Mouse (Mus musculus) monocyte, adult 2 months (primary cell): ENCODE measurements around the gene Tmem256.
A peak's percentile ranks its signal among the peaks of the same experiment; 100 is the strongest.

Source experiments
- DNase-seq, 2 experiments: peaks; one replicate each; pipeline ENCODE4 v3.0.0; 2022; ENCODE audit warnings: low spot score in 2 of 2, low read depth in 1 of 2

Tmem256 gene

DNA sequence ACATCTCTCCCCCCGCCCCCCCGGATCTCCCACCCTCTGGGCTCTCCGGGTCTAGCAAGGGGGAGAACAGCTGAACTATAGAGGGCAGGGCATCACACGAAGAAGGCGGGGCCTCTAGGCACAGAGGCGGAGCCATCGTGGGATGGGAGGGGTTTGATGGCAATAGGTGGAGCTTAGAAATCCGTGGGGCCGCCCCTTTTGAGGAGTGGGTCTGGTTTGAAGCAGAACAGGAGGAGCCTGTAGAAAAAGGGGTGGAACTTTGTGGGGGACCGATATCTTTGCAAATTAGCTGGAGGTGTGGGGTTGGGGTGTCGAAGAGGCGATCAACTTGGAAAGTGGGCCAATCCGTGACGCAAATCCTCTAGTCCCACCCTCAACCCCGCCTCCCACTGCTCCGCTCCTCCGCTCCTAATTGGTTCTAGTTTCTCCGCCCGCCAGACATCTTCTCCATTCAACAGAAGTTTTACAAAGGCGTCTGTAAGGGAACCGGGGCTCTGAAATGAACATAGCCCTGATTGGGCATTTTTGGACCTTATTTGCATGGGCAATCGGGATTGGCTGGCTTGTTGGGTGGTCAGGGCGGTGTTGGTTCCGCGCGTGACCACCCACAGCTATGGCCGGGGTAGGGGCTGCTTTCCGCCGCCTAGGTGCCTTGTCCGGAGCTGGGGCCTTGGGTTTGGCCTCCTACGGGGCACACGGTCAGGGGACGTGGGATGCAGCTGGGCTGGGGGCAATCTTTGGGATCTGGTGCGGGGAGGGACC lies at the start of gene Tmem256:
Gene Tmem256, plus strand, starts transcription at position 563 of the 762 bp plus-strand sequence.
- DNase-seq, result peak; percentile 90 to 91

DNA sequence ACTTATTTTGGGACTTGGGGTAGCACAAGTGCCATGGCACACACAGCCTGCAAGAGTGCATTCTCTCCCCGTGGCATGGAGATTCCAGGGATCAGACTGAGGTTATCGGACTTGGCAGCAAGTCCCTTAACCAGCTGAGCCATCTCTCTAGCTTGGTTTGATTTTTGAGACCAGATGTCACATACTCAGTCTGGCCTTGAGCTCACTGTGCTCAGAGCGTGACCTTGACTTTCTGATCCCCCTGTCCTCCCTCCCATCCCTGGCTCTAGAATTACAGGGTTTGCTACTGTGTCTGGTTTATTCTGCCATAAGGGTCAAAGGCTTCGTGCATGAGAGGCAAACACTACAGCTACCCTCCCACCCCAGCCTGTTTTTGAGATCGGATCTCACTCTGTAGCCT lies 48.9 kb upstream of the Tmem256 start:
- DNase-seq, result no peak

DNA sequence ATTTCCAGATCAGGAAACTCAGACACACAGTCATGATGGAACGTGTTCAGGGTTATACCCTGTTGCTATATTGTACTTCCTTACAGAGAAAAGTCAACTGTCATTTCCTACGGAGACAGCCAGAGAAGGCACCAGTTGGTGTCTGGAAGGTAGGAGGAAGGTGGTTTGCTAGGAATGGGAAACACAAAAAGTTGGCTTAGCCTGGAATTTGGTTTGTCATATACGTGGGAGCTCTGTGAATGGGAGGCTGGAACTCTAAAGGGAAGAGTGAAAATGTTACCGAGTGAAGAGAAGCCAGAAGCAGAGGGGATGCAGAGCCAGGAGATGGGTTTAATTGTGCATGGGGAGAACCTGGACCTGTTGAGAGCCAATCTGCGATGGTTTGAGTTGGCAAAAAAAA lies 46.9 kb upstream of the Tmem256 start:
- no peak for DNase-seq

DNA sequence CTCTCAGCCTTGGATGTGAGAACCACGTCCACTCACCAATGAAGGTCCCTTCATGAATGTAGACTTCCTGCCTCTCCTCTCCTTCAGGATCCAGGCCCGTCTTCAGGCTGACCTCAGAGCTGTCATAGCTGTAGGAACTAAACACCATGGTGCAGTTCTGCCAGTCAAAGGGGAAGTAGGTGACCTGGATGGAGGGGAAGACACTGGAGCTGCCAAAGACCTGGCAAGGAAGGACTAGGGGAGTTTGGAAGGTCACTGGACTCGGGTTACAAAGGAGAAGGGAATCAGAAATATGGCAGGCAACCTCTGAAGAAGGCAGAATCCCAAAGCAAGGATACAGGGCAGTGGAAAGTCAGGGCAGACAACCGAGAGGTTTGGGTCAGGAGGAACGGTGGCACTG lies 44.9 kb upstream of the Tmem256 start:
- no peak for DNase-seq

DNA sequence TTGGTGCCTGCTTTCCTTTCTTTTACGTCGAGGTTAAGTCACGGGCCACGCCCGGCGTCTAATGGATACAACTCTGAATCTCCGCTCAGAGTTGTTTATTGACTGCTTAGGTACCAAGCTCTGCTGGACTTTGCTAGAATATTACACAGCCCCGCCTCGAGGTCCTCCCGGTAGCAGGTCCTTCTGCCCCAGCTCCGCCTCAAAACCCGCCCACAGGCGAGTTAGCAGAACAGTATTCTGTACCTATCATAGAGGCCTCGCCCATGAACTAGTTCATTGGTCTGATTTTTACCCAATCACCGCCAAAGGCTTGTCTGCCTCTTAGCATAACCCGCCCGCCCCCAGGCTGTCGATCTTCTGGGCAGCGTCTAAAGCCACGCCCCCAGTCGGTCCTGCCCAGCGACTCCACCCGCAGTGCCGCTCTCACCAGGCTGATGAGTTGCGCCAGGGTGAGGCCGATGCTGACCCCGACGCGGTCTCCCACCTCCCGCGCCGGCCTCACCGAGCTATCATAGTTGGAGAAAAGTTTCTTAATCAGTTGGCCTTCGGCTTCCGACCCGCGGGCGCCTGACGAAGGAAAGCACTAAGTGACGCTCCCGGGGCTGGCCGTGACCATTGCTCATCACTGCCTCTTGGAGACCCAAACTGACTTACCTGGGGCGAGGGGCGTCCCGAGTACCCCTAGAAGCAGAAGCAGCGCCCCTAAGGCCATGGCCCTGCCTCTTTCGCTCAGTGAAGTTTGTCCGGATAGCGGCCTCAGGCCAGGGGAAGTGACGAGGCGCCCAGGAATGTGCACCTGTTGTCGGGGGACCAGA lies 42.9 kb upstream of the Tmem256 start, which contains the start of gene Chrnb1:
Gene Chrnb1, minus strand, starts transcription at position 776 of the 815 bp plus-strand sequence.
- peak; percentile 85 to 87 for DNase-seq

DNA sequence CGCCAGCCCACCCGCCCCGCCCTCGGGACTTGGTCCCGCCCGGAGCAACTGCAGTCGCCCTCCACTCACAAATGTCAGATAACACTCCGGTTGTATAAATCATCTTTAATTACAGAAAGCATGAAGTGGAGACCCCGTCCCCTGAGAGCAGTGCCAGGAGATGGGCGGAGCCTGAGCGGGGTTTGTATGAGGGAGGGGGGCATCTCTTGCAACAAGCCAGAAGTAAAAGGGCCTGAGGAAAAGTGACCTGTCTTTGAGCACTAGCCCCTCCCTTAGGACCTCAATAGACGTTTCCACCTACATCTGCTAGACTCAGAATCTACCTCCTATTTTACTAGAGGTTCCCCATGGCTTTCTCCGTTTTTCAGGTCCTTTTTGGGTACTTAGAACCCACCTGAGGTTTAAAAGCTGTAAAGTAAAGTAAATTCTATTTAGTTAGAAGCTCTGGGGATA lies 42.3 kb upstream of the Tmem256 start:
- DNase-seq, result no peak

DNA sequence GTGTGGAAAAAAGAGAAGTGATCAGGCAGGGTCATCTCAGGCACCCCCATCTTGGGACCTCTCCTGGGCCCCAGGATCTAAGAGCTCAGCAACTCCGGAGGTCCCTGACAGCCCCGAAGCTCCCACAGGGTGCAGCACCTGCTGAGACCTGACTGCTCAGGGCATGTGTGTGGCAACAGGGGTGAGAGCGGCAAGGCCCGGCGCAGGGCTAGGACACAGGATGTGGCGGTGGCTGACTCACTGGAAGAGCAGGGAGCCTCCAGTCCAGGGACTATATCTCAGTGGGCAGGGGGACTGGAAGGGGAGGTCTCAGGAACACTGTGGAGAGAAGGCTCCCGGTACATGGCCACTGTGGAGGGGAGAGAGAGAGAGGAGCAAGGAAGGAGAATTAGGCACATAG lies 40.4 kb upstream of the Tmem256 start:
- no peak for DNase-seq

DNA sequence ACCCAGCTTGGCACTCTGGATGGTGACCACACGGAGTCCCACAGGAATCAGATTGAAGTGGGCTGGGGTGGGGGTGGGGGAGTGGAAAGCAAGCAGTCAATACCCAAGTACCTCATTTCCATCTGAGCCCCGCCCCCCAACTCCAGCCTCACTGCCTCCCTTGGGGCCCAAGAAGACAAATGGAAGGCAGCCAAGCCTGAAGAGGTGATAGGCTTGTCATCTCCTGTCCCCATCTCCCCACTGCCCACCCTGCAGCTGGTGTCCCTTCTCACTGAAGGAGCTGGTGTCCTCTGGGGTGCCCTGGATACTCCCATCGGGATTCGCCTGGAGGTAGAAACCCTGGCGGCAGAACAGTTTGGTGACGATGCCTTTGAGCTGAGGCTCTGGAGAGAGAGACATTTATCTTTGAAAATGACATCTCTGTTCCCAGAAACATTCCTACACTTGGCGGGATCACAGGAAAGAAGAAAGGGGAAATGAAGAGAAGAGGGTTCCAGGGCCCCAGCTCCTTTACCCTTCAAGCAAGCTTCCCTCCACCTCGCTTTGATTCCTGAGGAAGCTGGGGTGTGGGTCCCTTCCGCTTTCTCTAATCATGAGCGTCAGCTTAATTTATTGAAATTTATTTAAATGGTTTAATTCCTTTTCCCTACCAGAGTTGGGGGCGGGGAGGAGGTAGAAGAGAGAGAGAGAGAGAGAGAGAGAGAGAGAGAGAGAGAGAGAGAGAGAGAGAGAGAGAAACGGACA lies 38.7 kb upstream of the Tmem256 start:
- no peak for DNase-seq

DNA sequence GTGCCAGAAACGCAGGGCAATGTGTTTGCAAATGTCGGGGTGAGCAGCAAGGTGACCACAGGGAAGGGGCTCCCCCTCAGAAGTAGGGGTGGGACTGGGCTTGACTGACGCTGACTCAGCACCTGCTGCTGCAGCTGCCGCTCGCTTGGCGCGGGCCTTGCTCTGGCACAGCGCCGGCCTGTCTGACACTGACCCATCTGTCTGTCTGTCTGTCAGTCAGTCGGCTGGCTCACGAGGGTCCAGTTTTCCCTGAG lies 38.2 kb upstream of the Tmem256 start:
- DNase-seq, result no peak

DNA sequence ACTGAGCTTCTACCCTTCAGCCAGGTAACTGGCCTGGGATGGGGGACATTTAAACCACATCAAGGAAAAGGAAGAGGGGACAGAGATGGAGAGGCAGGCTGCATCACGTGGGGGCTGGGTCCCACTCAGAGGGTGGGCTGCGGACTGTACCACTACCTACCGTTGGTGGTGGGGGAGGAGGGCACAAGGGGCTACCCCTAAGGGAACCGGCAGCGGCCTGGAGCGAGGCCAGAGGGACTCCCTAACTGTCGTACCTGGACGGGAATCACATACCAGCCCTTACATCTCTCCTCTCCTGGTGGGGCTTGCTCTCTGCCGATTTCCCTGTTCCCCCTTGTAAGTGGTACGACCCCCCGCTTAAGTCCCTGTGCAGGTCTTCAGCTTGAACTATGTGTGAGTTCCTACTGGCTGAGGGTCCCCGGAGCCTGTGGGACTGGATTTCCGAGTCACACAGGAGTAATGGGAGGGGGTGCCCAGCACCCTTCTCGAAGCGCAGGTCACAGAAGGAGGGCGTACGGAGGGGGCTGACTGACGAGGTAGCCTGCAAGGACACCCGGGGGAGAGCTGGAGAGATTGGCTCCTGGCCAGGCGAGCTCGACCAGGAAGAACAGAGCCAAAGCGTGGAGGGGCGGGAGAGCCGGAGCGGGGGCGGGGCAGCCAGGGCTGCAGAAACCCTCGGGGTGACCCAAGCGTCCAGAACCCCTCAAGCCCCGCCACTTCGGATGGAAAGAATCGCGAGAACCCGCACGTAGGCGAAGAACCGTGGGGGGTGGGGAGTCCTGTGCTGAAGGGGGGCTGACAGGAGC lies 37.7 kb upstream of the Tmem256 start:
- no peak for DNase-seq

DNA sequence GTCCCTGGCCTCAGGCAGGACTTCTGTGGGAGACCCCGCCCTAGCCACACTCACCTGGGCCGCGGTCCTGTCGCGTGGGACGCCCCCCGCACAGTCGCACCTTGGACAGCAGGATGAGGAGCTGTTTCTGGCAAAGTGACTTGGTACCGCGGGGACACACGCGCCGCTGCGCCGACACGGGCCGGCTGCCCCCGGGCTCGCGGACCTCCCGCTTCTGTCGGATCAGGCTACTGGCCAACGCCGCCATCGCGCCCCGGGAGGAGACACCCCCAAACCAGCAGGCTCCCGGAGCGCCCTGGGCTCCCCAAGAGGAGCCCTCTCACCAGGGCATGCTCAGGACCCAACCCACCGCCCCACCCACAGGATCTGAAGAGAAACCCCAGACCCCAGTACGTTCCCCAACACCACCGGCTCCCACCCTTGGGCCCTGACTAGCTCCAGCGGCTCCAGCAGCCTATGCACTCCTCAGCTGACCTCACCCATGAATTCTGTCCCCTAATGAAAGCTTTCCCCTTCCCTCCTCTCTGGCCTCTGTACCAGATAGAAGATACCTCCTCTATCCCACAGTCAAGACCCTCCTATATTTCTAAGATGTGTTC lies 36.8 kb upstream of the Tmem256 start, which contains the start of gene Fgf11:
Gene Fgf11, minus strand, starts transcription at position 479 of the 599 bp plus-strand sequence.
- DNase-seq, result no peak

DNA sequence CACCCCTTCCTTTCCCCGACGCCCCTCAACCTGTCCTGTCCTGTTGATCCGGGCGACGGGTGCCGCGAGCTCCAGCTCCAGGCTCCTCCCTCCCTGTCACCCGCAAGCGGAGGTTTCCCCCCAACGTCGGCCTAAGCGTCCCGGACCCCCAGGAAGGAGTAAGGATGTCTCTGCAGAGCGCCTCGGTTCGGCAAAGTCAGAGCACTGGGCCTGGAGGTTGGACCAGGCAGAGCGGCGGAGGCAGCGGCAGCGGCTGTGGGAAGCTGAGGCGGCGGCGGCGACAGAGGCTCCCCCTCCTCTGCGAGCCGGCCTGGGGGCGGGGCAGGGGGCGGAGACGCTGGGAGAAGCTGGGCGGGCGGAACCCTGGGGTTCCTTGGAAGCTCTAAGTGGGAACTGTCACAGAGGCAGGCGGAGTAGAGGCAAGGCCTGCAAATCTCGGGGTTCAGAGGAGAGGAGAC lies 35.6 kb upstream of the Tmem256 start:
- no peak for DNase-seq

DNA sequence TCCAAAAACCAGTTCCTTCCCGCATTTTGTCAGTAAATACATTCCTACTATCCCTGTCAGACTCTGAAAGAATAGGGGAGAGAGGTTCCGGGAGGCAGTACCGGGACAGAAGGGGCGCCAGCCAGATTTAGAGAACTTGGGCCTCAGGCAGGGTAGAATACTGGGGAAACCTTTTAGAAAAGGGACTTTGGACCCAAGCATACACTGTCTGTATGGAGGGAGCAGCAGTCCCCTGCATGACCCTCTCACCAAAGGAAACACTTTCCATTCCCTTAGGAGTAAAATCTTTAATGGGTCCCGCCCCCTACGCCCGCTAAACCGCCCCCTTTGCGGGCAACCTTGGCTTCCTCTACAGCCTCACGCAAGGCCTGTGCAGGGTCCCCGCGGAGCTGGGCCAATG lies 35.0 kb upstream of the Tmem256 start:
- no peak for DNase-seq

DNA sequence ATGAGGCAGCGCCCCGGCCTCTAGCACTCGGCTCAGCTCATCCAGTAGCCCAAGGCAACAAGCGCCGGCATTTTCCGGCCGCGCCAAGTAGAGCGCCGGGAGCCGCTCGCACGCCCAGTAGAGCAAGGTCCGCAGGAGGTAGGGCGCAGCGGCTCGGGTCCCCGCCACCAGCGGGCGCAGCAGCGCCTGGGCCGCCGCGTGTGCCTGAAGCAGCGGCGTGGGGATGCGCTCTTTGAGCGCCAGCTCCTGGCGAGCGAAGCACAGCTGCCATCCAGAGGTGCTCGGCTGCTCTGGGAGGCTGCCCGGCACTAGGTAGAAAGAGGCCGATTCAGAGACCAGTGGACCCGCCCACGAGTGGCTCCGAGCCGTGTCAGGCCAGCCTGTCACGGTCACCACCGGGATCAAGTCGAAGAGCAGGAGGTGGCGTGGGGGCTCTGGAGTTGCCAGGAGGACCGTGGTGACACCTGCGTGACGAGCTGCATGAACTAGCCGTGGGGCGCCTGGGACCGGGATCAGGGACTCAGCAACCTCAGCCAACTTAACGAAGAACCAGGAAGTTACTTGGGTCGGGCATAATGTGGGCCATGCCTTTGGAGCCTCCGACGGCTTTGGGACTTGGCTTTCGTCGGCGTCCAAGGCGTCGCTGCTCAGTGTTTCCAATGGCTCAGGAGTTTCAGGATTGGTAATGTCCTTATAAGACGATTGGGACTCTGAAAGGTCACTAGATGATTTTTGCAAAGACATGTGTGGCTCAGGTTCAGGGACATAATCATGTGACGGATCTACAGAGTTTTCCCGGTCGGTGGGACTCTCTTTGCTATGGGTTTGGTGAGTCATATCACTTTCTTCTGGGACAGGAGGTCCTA lies 34.3 kb upstream of the Tmem256 start:
- DNase-seq, result peak in 1 of 2 experiments; percentile 55

DNA sequence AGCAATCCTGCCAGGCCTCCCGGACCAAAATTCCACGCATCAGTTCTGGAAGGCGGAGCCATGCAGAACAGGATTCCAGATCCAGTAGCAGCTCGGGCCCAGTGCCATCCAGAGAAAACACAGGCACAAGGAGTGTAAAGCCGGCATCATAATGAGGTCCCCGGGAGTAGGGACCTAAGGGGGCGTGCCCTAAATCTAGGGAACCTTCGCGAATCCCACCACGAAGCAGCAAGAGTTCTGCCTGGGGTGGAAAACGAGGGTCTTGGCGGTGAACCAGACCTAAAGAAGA lies 33.7 kb upstream of the Tmem256 start:
- DNase-seq, result no peak

DNA sequence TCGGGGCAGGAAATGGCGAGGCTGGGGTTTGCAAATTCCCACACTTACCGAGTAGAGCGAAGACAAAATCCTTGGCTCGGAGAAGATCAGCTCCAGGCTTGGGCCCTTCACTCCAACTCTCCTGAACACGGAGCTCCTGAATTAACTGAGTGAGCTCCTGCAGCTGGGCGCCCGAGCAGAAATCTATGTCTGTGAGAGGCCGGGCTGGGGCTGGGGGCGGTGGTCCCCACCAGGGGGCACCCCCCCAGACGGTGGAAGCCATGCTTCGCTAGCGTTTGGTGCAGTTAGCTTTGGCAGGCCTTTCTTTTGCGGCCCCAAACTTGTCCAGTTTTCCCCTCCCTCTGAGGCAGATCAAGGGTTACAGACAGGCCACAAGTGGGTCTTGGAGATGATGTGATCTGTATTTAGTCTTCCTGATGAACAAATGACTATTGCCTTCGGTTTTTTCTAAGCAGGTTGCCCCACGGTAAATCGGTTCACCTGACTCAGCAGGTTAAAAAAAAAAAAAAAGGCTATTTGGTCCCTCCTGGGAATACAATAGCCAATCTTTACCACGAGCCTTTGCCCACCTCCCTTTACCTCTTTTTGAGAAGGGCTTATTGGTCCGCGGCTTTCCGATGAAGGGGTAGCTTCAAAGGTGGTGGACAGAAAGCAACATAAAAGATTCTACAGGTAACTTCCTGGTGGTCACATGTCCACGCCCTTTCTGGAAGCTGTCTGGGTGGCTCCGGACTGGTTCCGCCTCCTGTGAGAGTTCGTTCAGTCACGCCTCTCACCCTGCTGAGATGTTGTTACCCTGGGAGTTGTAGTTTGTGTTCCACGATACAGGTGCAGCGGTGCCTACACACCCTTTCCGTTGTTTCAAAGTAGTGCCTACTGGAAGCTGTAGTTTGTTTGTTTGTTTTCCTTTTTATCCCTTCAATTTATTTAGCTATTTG lies 33.1 kb upstream of the Tmem256 start, which contains the start of gene Tmem102:
Gene Tmem102, minus strand, starts transcription at position 653 of the 938 bp plus-strand sequence.
- no peak for DNase-seq

DNA sequence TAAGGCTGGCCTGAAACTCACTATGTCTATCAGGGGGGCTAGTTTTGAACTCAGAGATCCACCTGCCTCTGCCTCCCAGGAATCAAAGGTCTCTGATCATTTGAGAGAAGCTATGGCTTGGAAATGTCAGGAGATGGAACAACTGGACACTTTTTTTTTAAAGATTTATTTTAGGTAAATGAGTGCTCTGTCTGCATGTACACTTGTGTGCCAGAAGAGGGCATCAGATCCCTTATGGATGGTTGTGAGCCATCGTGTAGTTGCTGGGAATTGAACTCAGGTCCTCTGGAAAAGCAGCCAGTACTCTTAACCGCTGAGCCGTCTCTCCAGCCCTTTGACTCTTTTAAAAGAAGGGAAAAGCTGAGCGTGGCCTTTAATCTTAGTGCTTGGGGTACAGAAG lies 31.9 kb upstream of the Tmem256 start:
- no peak for DNase-seq

DNA sequence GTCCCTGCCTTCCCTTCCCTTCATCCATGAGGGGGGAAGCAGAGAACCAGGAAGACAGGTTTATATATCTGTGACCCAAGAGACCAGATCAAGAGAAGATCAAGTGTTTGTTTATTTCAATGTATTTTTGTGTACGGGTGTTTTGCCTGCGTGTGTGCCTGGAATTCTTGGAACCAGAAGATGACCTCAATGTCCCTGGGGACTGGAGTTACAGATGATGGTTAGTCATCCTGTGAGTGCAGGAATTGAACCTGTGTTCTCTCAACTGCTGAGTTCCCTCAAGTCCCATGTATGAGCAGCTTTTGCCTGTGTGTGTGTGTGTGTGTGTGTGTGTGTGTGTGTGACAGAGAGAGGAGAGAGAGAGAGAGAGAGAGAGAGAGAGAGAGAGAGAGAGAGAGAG lies 30.7 kb upstream of the Tmem256 start:
- no peak for DNase-seq

DNA sequence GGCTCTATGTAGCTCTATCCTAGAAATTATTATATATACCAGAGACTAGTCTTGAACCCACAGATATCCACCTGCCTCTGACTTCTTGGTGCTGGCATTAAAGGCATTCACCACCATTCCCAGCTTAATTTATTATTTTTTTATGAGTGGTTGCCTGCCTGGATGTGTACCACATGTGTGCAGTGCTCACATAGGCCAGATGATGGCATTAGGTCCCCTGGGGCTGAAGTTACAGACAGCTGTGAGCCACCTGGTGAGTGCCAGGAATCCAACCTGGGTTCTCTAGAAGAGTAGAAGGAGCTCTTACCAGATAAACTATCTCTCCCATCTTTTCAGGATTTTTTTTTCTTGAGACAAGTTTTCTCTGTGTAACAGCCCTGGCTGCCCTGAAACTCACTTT lies 28.0 kb upstream of the Tmem256 start:
- no peak for DNase-seq
